Mouse (Mus musculus): Measurements from ENCODE around the gene Parp12. TPM values are rescaled to one million over a fixed set of nuclear protein-coding genes. Genes with fewer than 3 reads are reported as not detected.

Parp12 gene
- polyA plus RNA-seq (2015; fragmentation: Nextera tagmentation; extraction: Ambion mirVana): 1.5 and 1.9 TPM in 2 replicates

DNA sequence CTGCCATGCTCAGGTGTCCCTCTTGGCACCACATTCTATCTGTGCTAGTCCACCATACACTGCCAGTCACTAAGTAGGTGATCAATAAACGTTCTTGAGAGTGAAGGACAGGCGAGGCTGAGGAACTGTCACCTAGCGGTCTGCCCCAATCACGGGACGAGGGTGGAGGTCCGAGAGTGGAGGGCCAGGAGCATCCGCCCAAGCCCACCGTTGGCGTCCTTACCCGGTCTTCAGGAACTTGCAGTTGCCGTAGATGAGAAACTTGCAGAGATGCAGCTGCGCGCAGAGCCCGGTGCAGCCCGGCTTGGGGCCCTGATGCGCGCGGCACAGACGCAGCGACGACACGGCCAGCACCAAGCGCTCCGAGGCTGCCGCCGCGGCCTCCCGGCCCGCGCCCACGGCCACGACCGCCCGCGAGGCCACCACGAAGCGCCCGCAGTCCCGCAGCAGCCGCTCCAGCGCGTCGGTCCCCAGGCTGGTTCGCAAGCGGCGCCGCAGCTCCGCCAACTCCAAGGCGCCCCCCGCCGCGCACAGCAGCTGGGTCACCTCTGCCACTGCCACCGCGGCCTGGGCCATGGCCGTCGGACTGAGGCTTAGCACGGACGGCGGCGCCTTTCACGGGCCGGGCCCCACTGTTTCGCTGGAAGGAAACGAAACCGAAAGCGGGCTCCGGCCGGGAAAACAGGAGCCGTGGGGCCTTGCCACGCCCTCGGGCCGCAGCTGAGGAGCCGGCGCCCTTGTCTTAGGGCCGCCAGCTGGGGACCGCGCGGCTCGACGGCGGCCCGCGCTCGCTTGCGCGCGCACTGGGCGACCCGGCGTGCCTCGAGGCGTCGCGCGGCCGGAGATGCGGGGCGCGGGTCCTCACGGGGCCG lies at the start of gene Parp12:
Parp12 (minus strand) TSS at position 766 of the 872 bp plus-strand sequence.
- peak within 1 kb of the TSS; percentile 71 for H3K4me2 ChIP-seq (ENCODE audit: low read length)
- 3% methylated on average over 93 of the region's 101 CpGs for WGBS
- H3K36me3 ChIP-seq (ENCODE audit: control insufficient read depth, insufficient read depth, low read length): no peaks in the 10 kb centered on the region
- no peaks in the 10 kb centered on the region for H3K9me3 ChIP-seq (replicated peaks; ENCODE audit: control insufficient read depth, low read length, poor library complexity, severe bottlenecking)
- peak within 1 kb of the TSS; percentile 65 for H3K9ac ChIP-seq (ENCODE audit: low read depth, low read length)
- H3K27ac ChIP-seq (ENCODE audit: low read length): no peak within 1 kb of the TSS
- no peaks in the 10 kb centered on the region for H3K4me1 ChIP-seq (ENCODE audit: control insufficient read depth, insufficient read depth, low read length)
- peak within 1 kb of the TSS; percentile 59 for H3K4me3 ChIP-seq (ENCODE audit: low read depth, low read length)
- ATAC-seq: peak; percentile 76
- peaks cover 22% of the 10 kb centered on the region for H3K27me3 ChIP-seq (ENCODE audit: control insufficient read depth, insufficient read depth, low read depth, low read length)

DNA sequence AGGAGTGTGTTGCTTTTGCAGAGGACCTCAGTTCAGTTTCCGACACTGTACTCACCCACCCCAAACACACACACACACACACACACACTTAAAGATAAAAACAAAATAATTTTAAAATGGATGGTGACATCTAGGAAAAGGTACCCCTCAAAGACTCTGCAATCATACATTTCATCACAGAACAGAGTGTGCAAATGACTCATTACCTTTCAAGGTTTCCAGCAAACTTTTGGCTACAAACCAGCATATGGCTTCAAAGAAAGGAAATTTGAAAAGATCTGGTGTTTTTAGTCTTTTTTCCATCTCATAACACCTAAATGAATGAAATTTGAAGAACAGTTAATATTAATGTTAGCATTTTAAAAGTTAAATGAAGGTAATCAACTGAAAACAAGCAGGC lies 46.7 kb upstream of the Parp12 start:
- H3K27me3 ChIP-seq (ENCODE audit: control insufficient read depth, insufficient read depth, low read depth, low read length): no peaks in the 10 kb centered on the region
- H3K36me3 ChIP-seq (ENCODE audit: control insufficient read depth, insufficient read depth, low read length): peaks cover 12% of the 10 kb centered on the region; the same call in 1 of the 2 replicates
- no peak overlapping the region for H3K4me3 ChIP-seq (ENCODE audit: low read depth, low read length)
- no peaks in the 10 kb centered on the region for H3K9me3 ChIP-seq (replicated peaks; ENCODE audit: control insufficient read depth, low read length, poor library complexity, severe bottlenecking)
- H3K4me2 ChIP-seq (ENCODE audit: low read length): no peak overlapping the region
- no peak overlapping the region for H3K9ac ChIP-seq (ENCODE audit: low read depth, low read length)
- no peaks in the 10 kb centered on the region for H3K4me1 ChIP-seq (ENCODE audit: control insufficient read depth, insufficient read depth, low read length)
- WGBS: 92% methylated on average over 1 of the region's 1 CpGs
- no peak for ATAC-seq
- H3K27ac ChIP-seq (ENCODE audit: low read length): no peak overlapping the region

GRCm38 (mm10) chr6:39161975-39162374 lies 43.8 kb upstream of the Parp12 start:
- Histone ChIP-seq H3K9me3 (replicated peaks; ENCODE audit: control insufficient read depth, low read length, poor library complexity, severe bottlenecking) (no peaks in the 10 kb centered on the region), H3K36me3 (ENCODE audit: control insufficient read depth, insufficient read depth, low read length) (peaks cover 12% of the 10 kb centered on the region; the same call in 1 of the 2 replicates), H3K4me1 (ENCODE audit: control insufficient read depth, insufficient read depth, low read length) (no peaks in the 10 kb centered on the region), H3K4me2 (ENCODE audit: low read length) (no peak overlapping the region), H3K9ac (ENCODE audit: low read depth, low read length) (no peak overlapping the region), H3K27me3 (ENCODE audit: control insufficient read depth, insufficient read depth, low read depth, low read length) (no peaks in the 10 kb centered on the region), H3K27ac (ENCODE audit: low read length) (no peak overlapping the region), H3K4me3 (ENCODE audit: low read depth, low read length) (no peak overlapping the region)
- 97% methylated on average over 6 of the region's 6 CpGs for WGBS
- ATAC-seq: no peak

- no peak overlapping the region for H3K4me3 ChIP-seq (ENCODE audit: low read depth, low read length)
- H3K36me3 ChIP-seq (ENCODE audit: control insufficient read depth, insufficient read depth, low read length): peaks cover 21% of the 10 kb centered on the region
- H3K4me1 ChIP-seq (ENCODE audit: control insufficient read depth, insufficient read depth, low read length): no peaks in the 10 kb centered on the region
- no peak overlapping the region for H3K4me2 ChIP-seq (ENCODE audit: low read length)
- H3K9ac ChIP-seq (ENCODE audit: low read depth, low read length): no peak overlapping the region
- no peak for ATAC-seq
- no peaks in the 10 kb centered on the region for H3K9me3 ChIP-seq (replicated peaks; ENCODE audit: control insufficient read depth, low read length, poor library complexity, severe bottlenecking)
- H3K27me3 ChIP-seq (ENCODE audit: control insufficient read depth, insufficient read depth, low read depth, low read length): no peaks in the 10 kb centered on the region
- H3K27ac ChIP-seq (ENCODE audit: low read length): no peak overlapping the region
- 54% methylated on average over 6 of the region's 6 CpGs for WGBS
Measured at GRCm38 (mm10) chr6:39146041-39146440, 27.9 kb upstream of the Parp12 start.

- Histone ChIP-seq H3K27ac (ENCODE audit: low read length) (no peak overlapping the region), H3K4me3 (ENCODE audit: low read depth, low read length) (no peak overlapping the region), H3K9ac (ENCODE audit: low read depth, low read length) (no peak overlapping the region), H3K4me2 (ENCODE audit: low read length) (no peak overlapping the region), H3K9me3 (replicated peaks; ENCODE audit: control insufficient read depth, low read length, poor library complexity, severe bottlenecking) (0 out of 2 replicates have a peak, but pooled peaks cover under 1% of the 10 kb centered on the region), H3K36me3 (ENCODE audit: control insufficient read depth, insufficient read depth, low read length) (peaks cover 12% of the 10 kb centered on the region), H3K4me1 (ENCODE audit: control insufficient read depth, insufficient read depth, low read length) (no peaks in the 10 kb centered on the region), H3K27me3 (ENCODE audit: control insufficient read depth, insufficient read depth, low read depth, low read length) (no peaks in the 10 kb centered on the region)
- WGBS: 67% methylated on average over 5 of the region's 5 CpGs
- no peak for ATAC-seq
Measured at GRCm38 (mm10) chr6:39132556-39132955, 14.4 kb upstream of the Parp12 start.

DNA sequence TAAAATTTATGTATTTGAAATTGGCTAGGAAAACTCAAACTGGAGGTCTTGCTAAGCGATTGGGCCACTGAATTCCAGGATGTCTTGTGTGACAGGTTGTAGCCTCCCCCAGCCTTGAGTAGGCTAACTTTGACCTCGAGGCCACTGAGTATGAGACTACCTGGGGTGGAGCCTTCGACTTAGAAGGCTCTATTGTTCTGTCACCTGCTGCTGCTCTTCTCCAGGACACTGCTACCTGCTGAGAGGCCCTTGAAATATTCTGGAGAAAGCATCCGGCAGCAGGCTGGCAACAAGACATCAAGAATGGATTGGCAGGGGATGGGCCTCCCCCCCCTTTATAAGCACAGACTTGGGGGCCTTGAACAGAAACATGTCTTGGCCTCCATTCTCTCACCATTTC lies 13.3 kb upstream of the Parp12 start:
- Histone ChIP-seq H3K36me3 (ENCODE audit: control insufficient read depth, insufficient read depth, low read length) (peaks cover 12% of the 10 kb centered on the region), H3K9me3 (replicated peaks; ENCODE audit: control insufficient read depth, low read length, poor library complexity, severe bottlenecking) (peaks cover 4% of the 10 kb centered on the region; the same call in 1 of the 2 replicates), H3K27ac (ENCODE audit: low read length) (no peak overlapping the region), H3K4me2 (ENCODE audit: low read length) (no peak overlapping the region), H3K4me3 (ENCODE audit: low read depth, low read length) (no peak overlapping the region), H3K9ac (ENCODE audit: low read depth, low read length) (no peak overlapping the region), H3K4me1 (ENCODE audit: control insufficient read depth, insufficient read depth, low read length) (no peaks in the 10 kb centered on the region), H3K27me3 (ENCODE audit: control insufficient read depth, insufficient read depth, low read depth, low read length) (no peaks in the 10 kb centered on the region)
- WGBS: 27% methylated on average over 4 of the region's 4 CpGs
- ATAC-seq: no peak

DNA sequence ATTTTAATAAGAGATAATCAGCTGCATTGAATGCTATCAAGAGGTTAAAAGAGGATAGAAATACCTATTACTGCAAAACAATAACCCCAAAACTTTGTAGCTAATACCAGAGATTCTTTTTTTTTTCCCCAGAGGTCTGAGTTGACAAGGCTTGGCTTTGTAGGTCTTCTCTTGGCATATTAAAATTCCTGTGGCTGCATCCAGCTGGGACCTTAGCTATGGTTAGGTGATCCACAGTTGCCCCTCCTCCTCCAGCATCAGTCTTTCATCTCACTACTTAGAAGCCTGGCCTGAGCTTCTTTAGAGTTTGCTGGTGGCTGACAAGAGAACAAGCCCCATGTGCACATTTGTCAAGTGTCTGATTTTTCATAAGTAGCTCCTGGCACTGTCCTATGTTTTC lies 6.6 kb upstream of the Parp12 start:
- H3K4me2 ChIP-seq (ENCODE audit: low read length): no peak overlapping the region
- no peak overlapping the region for H3K27ac ChIP-seq (ENCODE audit: low read length)
- H3K4me3 ChIP-seq (ENCODE audit: low read depth, low read length): no peak overlapping the region
- H3K9ac ChIP-seq (ENCODE audit: low read depth, low read length): no peak overlapping the region
- no peaks in the 10 kb centered on the region for H3K36me3 ChIP-seq (ENCODE audit: control insufficient read depth, insufficient read depth, low read length)
- H3K9me3 ChIP-seq (replicated peaks; ENCODE audit: control insufficient read depth, low read length, poor library complexity, severe bottlenecking): peaks cover 4% of the 10 kb centered on the region; the same call in 1 of the 2 replicates
- no peaks in the 10 kb centered on the region for H3K27me3 ChIP-seq (ENCODE audit: control insufficient read depth, insufficient read depth, low read depth, low read length)
- no peak for ATAC-seq
- H3K4me1 ChIP-seq (ENCODE audit: control insufficient read depth, insufficient read depth, low read length): no peaks in the 10 kb centered on the region

GRCm38 (mm10) chr6:39120685-39121084 lies 2.5 kb upstream of the Parp12 start:
- H3K4me2 ChIP-seq (ENCODE audit: low read length): no peak overlapping the region
- H3K4me1 ChIP-seq (ENCODE audit: control insufficient read depth, insufficient read depth, low read length): no peaks in the 10 kb centered on the region
- H3K27me3 ChIP-seq (ENCODE audit: control insufficient read depth, insufficient read depth, low read depth, low read length): peaks cover 22% of the 10 kb centered on the region
- 63% methylated on average over 3 of the region's 3 CpGs for WGBS
- no peak overlapping the region for H3K4me3 ChIP-seq (ENCODE audit: low read depth, low read length)
- H3K27ac ChIP-seq (ENCODE audit: low read length): no peak overlapping the region
- ATAC-seq: no peak
- H3K36me3 ChIP-seq (ENCODE audit: control insufficient read depth, insufficient read depth, low read length): no peaks in the 10 kb centered on the region
- H3K9me3 ChIP-seq (replicated peaks; ENCODE audit: control insufficient read depth, low read length, poor library complexity, severe bottlenecking): no peaks in the 10 kb centered on the region
- no peak overlapping the region for H3K9ac ChIP-seq (ENCODE audit: low read depth, low read length)

GRCm38 (mm10) chr6:39118456-39118881 lies 320 bp upstream of the Parp12 start:
- Histone ChIP-seq H3K27me3 (ENCODE audit: control insufficient read depth, insufficient read depth, low read depth, low read length) (peaks cover 22% of the 10 kb centered on the region), H3K36me3 (ENCODE audit: control insufficient read depth, insufficient read depth, low read length) (no peaks in the 10 kb centered on the region), H3K4me2 (ENCODE audit: low read length) (peak overlapping the region; percentile 71), H3K4me1 (ENCODE audit: control insufficient read depth, insufficient read depth, low read length) (no peaks in the 10 kb centered on the region), H3K9me3 (replicated peaks; ENCODE audit: control insufficient read depth, low read length, poor library complexity, severe bottlenecking) (no peaks in the 10 kb centered on the region), H3K4me3 (ENCODE audit: low read depth, low read length) (peak overlapping the region; percentile 59), H3K27ac (ENCODE audit: low read length) (no peak overlapping the region), H3K9ac (ENCODE audit: low read depth, low read length) (peak overlapping the region; percentile 65)
- no peak for ATAC-seq
- WGBS: 11% methylated on average over 47 of the region's 49 CpGs

Data from midbrain, embryonic 16.5 days (tissue).